Mouse (Mus musculus): ENCODE results near the gene Ptgs2.

DNA sequence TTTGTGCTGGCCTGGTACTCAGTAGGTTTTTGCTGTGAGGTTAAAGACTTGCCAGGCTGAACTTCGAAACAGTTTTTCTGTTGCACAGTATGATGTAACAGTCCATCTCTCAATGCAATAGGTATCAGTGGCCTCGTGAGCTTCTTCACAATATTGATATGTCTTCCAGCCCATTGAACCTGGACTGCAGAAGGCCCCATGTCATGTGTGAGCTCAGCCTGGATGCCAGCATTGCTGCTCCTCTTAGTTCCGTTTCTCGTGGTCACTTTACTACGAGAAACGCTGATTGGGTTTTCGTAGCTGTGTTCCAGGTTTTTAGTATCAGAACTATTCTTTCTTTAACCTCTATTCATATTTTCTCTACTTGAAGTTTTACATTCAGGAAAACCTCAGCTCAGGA, 6.9 kb downstream of the Ptgs2 start:
- TF ChIP-seq CTCF (IDR thresholded peaks at IDR 0.05; ENCODE audit: low read depth, low read length) = no peak
- no peak for TF ChIP-seq EP300 (IDR thresholded peaks at IDR 0.05; ENCODE audit: insufficient read depth, low read depth, low read length)
- no peak for TF ChIP-seq POLR2A (IDR thresholded peaks at IDR 0.05; ENCODE audit: insufficient read depth, low read length)

All from ES-Bruce4 (cell line).